Mouse (Mus musculus) layer of hippocampus, postnatal 25 days (tissue): ENCODE measurements around the gene Nav1. TPM values are rescaled to one million over a fixed set of nuclear protein-coding genes. Genes with fewer than 3 reads are reported as not detected.
"Not testable (repeated sequence)": the region's sequence is repeated elsewhere in the genome, so short reads cannot be mapped to it uniquely, and the experiment has no call there.

ENCODE experiments used
- DNase-seq, 2 experiments: peaks; one replicate each; pipeline ENCODE4 v3.0.0; 2022; ENCODE audit warnings: mixed read lengths in 2 of 2, low spot score in 1 of 2; ENCODE audit errors: extremely low spot score in 1 of 2
- total RNA-seq, 2 experiments: library from RNA; stranded (reverse); gene quantifications; 2 replicates each; pipeline ENCODE4 v1.2.3; 2021

The Nav1 gene
- total RNA-seq, 2 experiments from 2014 or later, result 64.2 to 96.4 TPM

- DNase-seq, result no peak
These were observed 108.4 kb downstream of the Nav1 start for GRCm38 (mm10) chr1:135498455-135499358.

DNA sequence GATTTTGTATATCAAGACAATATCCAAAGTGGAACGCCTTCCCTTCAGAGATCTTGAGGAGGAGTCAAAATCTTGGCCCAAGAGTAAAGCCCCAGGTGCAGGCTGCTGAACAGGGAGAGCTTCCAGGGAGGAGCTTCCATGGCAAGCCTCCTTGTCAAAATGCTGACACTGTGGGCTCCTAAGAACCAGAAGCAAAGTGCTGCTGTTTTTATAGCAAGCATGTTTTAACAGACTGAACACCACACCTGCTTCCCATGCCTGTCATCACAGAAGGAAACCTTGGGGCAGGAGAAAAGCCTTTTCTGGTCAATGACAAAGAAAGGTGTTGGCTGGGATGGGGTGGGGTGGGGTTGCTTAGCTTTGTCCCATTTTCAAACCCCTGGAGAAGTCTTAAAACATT lies 112.0 kb downstream of the Nav1 start:
- no peak for DNase-seq

DNA sequence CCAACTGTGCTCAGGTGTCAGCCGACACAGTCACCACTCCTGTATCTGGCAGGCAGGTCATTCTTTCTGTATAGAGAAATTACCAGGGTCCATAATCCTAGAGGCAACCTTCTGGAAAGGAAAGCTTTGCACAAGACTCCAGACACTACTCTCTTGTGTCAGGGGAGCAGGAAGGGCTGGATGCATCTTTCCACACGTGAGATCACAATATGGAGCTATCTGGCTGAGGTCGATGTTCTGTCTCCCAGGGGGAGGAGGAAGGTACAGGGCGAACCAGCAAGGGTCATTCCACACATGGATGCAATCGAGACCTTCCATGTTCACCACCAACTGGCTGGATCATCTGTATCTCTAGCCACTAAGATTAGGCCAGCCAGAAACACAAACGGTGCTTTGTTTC lies 113.2 kb downstream of the Nav1 start:
- DNase-seq, result no peak

DNA sequence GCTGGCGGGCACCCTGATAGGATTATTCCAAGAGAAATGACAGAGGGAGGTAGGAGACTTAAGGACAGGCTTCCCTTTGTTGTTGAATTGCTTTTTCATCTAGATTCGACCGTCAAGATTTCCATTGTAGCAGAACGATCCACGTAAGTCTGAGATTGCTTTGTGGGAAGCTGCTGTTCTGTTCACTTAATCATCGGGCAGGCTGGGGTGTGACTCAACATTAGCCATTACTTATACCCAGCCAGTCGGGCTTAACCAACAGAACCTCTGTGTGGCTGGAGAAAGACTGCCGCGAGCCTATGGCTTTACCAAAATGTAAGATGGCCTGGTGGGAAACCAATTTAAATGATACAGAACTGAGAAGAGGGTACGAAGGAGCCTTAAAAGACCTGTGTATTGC lies 114.7 kb downstream of the Nav1 start:
- no peak for DNase-seq

GRCm38 (mm10) chr1:135490931-135491666 lies 116.0 kb downstream of the Nav1 start:
- DNase-seq, result no peak

DNA sequence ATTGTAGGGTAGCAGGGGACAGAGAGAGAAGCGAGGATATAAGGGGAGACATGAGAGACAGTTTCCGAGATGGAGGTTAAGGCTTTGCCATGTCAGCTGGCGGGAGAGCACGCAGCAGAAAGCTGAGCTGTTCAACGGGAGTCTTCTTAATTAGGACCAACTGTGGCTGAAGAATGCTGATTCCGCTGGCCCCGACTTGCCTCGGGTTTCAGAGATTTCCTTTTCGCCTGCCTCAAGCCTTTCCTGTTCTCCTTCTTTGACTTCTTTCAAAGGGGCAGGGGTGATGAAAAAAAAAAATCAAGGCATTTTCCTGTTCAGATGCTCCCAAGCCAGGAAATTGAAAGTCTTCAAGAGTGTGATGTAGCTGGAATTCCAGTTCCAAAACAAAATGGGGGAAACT lies 118.2 kb downstream of the Nav1 start:
- DNase-seq, result no peak

- DNase-seq, result no peak
These were observed 121.9 kb downstream of the Nav1 start for GRCm38 (mm10) chr1:135485179-135485578.

DNA sequence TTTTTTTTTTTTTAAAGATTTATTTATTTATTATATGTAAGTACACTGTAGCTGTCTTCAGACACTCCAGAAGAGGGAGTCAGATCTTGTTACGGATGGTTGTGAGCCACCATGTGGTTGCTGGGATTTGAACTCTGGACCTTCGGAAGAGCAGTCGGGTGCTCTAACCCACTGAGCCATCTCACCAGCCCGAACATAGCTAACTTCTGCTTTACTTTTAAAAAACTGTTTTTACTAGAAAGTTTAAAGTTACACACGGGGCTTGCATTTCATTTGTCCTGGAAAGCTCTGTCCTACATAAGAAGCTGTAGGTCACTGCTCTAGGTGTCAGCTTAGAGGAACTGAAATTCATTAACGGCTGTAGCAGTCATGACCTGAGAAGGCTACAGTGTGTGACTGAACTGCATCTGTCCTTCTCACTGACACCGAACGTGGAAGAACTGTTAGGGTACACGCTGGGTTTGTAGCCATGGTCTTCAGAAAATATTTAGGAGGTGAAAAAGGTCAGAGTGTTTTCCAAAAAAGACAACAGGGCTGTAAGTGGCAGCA lies 122.5 kb downstream of the Nav1 start:
- not testable (repeated sequence) for DNase-seq

DNA sequence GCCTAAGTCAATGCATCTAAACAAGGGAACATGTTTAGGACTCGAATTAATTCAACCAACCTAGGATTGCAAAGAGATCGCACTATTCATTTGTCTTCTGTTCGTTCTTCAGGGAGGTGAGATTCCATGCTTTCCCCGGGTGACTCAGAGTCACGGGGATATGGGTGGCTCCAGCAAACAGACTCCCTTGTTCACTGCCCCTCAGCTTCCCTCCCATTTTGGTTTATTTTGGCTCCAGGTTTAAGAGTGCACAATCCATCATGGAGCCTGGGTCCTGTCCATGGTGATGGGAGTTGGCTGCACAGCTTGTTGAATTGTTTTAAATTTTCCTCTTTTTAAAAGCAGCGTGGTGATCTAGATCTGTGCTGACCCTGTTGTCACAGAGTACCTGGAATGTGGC lies 123.1 kb downstream of the Nav1 start:
- DNase-seq, result no peak

GRCm38 (mm10) chr1:135482666-135483065 lies 124.4 kb downstream of the Nav1 start:
- no peak for DNase-seq

DNA sequence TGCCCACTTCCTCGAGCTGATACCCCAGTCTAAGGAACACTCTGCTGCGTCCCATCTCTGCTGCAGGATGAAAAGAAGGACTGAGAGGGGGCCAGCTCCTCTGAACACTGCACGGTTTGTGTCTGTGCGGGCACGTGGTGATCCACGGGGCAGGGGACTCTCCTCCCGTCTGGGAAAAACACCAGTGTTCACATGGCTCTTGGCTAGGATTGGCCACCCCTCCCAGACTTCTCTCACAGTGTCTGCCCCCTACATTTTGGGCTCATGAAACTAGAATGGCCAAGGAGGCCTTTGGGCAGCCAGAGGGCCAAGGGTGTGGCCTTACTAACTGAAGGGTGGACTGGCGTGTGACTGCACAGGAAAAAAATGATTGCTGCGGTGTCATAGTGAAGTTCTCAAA lies 125.4 kb downstream of the Nav1 start:
- no peak for DNase-seq

DNA sequence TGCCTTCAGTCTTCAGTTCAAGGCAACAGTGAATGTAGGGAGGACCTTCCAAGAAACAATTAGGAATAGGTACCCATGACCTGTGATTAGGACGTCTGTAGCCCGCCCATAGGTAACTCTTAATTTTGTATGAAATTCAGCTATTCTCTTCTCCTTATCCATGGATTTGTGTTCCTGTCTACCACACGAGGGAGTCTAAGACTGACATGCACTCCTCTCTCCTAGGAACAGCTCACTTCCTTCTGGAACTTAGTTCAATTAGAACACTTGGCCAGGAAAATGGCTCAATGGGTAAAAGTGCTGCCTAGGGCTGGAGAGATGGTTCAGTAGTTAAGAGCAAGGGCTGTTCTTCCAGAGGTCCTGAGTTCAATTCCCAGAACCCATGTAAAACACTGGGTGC lies 126.3 kb downstream of the Nav1 start:
- no peak for DNase-seq

DNA sequence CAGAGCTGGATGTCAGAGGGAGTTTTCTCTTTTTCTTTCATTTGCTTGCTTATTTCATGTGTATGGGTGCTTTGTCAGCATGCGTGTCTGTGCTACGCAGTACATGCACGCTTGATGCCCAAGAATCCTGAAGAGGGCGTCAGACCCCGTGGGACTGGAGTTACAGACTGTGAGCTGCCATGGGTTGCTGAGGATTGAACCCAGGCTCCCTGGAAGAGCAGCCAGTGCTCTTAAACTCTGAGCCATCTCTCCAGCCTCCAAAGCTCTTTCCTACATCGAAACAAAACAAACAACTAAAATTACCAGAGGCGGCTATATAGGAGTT lies 131.6 kb downstream of the Nav1 start:
- no peak for DNase-seq

DNA sequence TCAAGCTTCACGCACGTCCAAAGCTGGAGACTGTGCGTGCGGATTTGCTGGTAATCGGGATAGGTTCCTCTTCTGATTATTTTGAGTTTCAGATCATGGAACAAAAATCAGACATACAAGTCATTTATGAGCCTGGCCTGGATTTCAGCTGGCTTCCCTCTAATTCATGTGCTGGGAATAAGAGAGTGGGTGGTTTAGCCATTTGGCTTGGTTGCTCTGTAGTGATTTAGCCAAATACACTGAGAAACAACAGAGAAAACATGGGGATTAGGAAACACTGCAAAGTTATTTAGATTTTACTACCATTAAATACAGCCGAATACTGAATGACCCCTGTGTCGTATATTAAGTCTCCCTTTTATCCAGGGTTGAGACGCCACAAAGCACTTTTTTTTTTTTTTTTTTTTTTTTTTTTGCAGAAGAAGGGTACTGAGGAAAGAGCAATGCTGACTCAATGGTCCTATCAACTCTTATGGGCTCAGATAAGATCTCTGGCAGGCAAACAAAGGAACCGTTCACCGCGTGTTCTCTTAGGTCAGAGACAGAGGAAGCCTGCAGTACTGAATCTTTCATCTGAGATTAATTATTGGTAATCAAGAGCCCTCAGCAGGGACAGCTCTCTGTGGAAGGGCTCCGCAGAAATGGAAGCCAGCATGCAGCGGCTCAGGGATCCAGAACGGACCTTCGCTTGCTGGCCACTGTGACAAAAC lies 132.1 kb downstream of the Nav1 start:
- no peak for DNase-seq

DNA sequence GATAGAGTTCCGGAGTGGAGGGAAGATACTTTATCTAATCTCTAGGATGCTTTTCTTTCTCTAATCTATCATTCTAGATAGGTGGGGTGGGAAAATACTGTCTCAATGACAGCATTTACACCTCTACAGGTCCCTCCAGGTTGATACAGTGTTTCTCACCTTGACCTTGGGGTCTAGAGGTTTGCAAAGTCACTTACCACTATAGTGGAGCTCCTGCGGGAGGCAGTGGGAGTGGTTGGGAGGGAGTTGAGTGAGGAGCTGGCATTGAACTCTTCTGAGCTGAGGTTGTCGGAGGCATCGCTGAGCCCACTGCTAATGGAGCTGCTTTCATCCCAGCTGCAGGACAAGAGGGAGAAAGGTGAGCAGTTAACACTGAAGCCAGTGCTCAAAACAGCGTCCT lies 134.6 kb downstream of the Nav1 start:
- no peak for DNase-seq

- DNase-seq, result no peak
These were observed 135.4 kb downstream of the Nav1 start for GRCm38 (mm10) chr1:135471742-135472141.

DNA sequence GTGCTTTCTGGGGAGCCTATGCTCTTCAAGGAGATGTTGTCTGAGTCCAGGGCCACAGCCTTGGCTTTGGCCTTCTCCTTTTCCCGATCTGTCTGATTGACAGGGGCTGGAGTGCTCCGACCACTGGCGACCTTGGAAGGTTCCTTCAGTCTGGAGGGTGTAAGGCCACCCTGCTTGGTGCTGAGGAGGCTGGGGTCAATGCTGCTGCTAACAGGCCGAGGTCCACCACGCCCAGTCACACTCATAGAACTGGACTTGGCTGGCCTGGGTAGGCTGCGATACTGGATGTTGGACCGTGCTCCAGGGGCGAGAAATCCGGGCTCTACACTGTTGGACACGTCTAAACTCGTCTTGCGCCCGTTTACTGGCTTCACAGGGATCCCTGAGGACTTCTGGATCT lies 136.5 kb downstream of the Nav1 start:
- no peak for DNase-seq

DNA sequence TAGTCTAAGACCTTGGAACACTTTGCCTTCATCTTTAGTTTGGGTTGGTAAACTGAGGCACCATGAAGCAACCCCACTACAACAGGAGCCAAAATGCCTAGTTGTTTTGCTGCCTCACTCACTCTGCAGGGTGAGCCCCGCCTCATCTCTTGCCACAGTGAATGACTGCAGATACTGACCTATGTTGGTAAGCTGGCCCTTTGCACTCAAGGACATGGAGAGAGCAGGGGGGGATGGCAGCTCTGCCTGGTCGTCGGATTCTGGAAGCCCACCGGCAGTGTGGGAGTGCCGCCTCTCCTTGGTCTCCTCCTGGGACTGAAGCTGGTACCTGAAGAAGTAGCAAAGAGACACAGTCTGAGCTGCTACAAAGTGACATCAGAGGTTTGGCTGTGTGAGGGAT lies 139.6 kb downstream of the Nav1 start:
- no peak for DNase-seq

- DNase-seq, result no peak
These were observed 140.2 kb downstream of the Nav1 start for GRCm38 (mm10) chr1:135466935-135467334.

DNA sequence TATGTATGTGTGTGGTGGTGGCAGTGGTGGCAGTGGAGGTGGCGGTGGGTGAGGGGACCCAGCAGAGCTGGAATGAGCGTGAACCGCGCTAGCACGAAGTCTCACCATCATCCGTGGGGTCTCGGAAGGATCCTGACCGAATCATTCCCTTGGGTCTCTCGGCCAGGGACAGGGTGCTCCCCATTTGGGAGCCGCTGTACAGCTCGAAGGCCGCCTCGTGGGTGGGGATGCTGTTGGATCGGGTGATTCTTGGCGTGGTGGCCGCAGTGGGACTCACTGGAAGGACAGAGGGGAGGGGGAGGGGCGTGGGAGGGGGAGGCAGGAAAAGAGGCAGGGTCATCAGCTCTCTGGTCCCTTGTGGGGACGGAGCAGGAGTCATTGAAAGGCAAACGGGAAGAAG lies 141.4 kb downstream of the Nav1 start:
- DNase-seq, result no peak

DNA sequence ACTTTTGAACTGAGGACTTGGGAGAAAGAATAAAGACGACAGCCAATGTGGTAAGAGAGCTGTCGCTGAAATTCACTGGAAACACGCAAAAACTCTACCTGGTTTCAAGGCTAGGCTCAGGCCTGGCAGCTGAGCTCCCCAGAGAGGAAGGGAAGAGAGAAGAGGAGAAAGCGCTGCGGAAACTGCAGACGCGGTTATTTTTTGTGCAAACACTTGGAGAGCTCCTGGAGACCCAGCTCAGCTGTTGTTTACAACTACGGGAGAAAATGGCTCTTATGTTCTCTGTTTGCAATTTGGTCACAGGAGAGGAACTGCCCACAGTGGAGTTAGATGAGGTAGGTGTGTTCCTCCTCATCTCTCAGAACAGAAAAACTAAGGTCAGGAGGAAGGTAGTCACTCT lies 144.4 kb downstream of the Nav1 start:
- DNase-seq, result no peak
